Mouse (Mus musculus) heart, embryonic 13.5 days (tissue): ENCODE measurements around the gene Llgl2. TPM values are rescaled to one million over a fixed set of nuclear protein-coding genes. Genes with fewer than 3 reads are reported as not detected.
A peak's percentile ranks its signal among the peaks of the same experiment; 100 is the strongest.

Source experiments
- ATAC-seq: fragments of 200-750 bp; cut with Nextera tagmentation; 2 replicates; pipeline ENCODE4 v1.8.0; 2017; ENCODE audit warnings: moderate TSS enrichment; ENCODE audit not compliant: insufficient number of reproducible peaks, low FRiP score, low TSS enrichment; ENCODE audit errors: extremely low read depth
- H3K27ac ChIP-seq: fragments of 300-500 bp; sonication (generic); replicated peaks from 2 replicates; pipeline ENCODE4 v1.5.1; 2015; ENCODE audit warnings: moderate library complexity, mild to moderate bottlenecking, inconsistent platforms
- H3K27me3 ChIP-seq: fragments of 300-500 bp; sonication (generic); replicated peaks from 2 replicates; pipeline ENCODE4 v1.6.1; 2015; ENCODE audit warnings: mild to moderate bottlenecking, inconsistent platforms
- H3K36me3 ChIP-seq: fragments of 300-500 bp; sonication (generic); 2 replicates; pipeline ENCODE4 v1.6.1; 2015; ENCODE audit warnings: mild to moderate bottlenecking, inconsistent platforms
- H3K4me1 ChIP-seq: fragments of 300-500 bp; sonication (generic); 2 replicates; pipeline ENCODE4 v1.6.1; 2015; ENCODE audit warnings: inconsistent platforms
- H3K4me2 ChIP-seq: fragments of 300-500 bp; sonication (generic); 2 replicates; pipeline ENCODE4 v1.6.1; 2015; ENCODE audit warnings: inconsistent platforms, mild to moderate bottlenecking, moderate library complexity
- H3K4me3 ChIP-seq: fragments of 300-500 bp; sonication (generic); 2 replicates; pipeline ENCODE4 v1.5.1; 2015; ENCODE audit warnings: moderate library complexity, mild to moderate bottlenecking, inconsistent platforms
- H3K9ac ChIP-seq: fragments of 300-500 bp; sonication (generic); 2 replicates; pipeline ENCODE4 v1.6.1; 2015; ENCODE audit warnings: inconsistent platforms, mild to moderate bottlenecking, moderate library complexity
- H3K9me3 ChIP-seq: fragments of 300-500 bp; sonication (generic); 2 replicates; pipeline ENCODE4 v1.6.1; 2016; ENCODE audit warnings: inconsistent platforms
- WGBS: fragments of 180-500 bp; shearing (Covaris S2); methylation state at CpG from one replicate; pipeline ENCODE4 v1.1.7; 2015; ENCODE audit warnings: mixed read lengths; 5-methylcytosine and 5-hydroxymethylcytosine counted together
- polyA plus RNA-seq: library from polyadenylated mRNA; unstranded; fragments of >200 nt; fragmentation: Nextera tagmentation; extraction: Ambion mirVana; gene quantifications from 2 replicates; pipeline ENCODE4 v1.2.1, GENCODE M21; 2015

Gene Llgl2
- polyA plus RNA-seq, 1 experiment from 2014 or later, result 18.9 TPM

- no peak for ATAC-seq
- Histone ChIP-seq H3K4me1 (peaks cover 6% of the 10 kb centered on the region; the same call in 1 of the 2 replicates), H3K4me3 (no peak overlapping the region), H3K4me2 (no peak overlapping the region), H3K9ac (no peak overlapping the region), H3K27ac (no peak overlapping the region), H3K36me3 (no peaks in the 10 kb centered on the region), H3K27me3 (peaks cover 26% of the 10 kb centered on the region), H3K9me3 (no peaks in the 10 kb centered on the region)
- 15% methylated on average over 16 of the region's 17 CpGs for WGBS
Observed at GRCm38 (mm10) chr11:115883251-115883650, 59.4 kb downstream of the Llgl2 start.

GRCm38 (mm10) chr11:115884361-115884760, 60.5 kb downstream of the Llgl2 start:
- H3K4me2 ChIP-seq, result no peak overlapping the region
- 90% methylated on average over 3 of the region's 3 CpGs for WGBS
- no peak for ATAC-seq
- no peak overlapping the region for H3K27ac ChIP-seq
- H3K27me3 ChIP-seq, result peaks cover 26% of the 10 kb centered on the region
- peaks cover 6% of the 10 kb centered on the region; the same call in 1 of the 2 replicates for H3K4me1 ChIP-seq
- H3K36me3 ChIP-seq, result no peaks in the 10 kb centered on the region
- H3K9me3 ChIP-seq, result no peaks in the 10 kb centered on the region
- H3K9ac ChIP-seq, result no peak overlapping the region
- no peak overlapping the region for H3K4me3 ChIP-seq

- peaks cover 26% of the 10 kb centered on the region for H3K27me3 ChIP-seq
- ATAC-seq, result no peak
- no peak overlapping the region for H3K4me3 ChIP-seq
- H3K4me1 ChIP-seq, result peaks cover 6% of the 10 kb centered on the region; the same call in 1 of the 2 replicates
- H3K4me2 ChIP-seq, result no peak overlapping the region
- H3K36me3 ChIP-seq, result no peaks in the 10 kb centered on the region
- no peaks in the 10 kb centered on the region for H3K9me3 ChIP-seq
- no peak overlapping the region for H3K9ac ChIP-seq
- no peak overlapping the region for H3K27ac ChIP-seq
- WGBS, result 65% methylated on average over 11 of the region's 11 CpGs
Observed at GRCm38 (mm10) chr11:115885281-115885680, 61.4 kb downstream of the Llgl2 start.

- no peak for ATAC-seq
- no peak overlapping the region for H3K27ac ChIP-seq
- peaks cover 6% of the 10 kb centered on the region; the same call in 1 of the 2 replicates for H3K4me1 ChIP-seq
- no peak overlapping the region for H3K9ac ChIP-seq
- H3K4me3 ChIP-seq, result no peak overlapping the region
- H3K4me2 ChIP-seq, result no peak overlapping the region
- no peaks in the 10 kb centered on the region for H3K9me3 ChIP-seq
- no peaks in the 10 kb centered on the region for H3K36me3 ChIP-seq
- 76% methylated on average over 11 of the region's 11 CpGs for WGBS
- H3K27me3 ChIP-seq, result peaks cover 26% of the 10 kb centered on the region
Observed at GRCm38 (mm10) chr11:115886446-115886845, 62.6 kb downstream of the Llgl2 start.

GRCm38 (mm10) chr11:115888020-115888419, 64.2 kb downstream of the Llgl2 start:
- Histone ChIP-seq H3K36me3 (peaks cover 5% of the 10 kb centered on the region; the same call in 1 of the 2 replicates), H3K4me2 (no peak overlapping the region), H3K27me3 (peaks cover 16% of the 10 kb centered on the region), H3K27ac (no peak overlapping the region), H3K9ac (no peak overlapping the region), H3K4me1 (peaks cover 9% of the 10 kb centered on the region; the same call in 1 of the 2 replicates), H3K9me3 (no peaks in the 10 kb centered on the region), H3K4me3 (no peak overlapping the region)
- 73% methylated on average over 5 of the region's 5 CpGs for WGBS
- ATAC-seq, result no peak

GRCm38 (mm10) chr11:115889159-115889558, 65.3 kb downstream of the Llgl2 start:
- H3K4me3 ChIP-seq, result no peak overlapping the region
- no peak overlapping the region for H3K27ac ChIP-seq
- 74% methylated on average over 6 of the region's 6 CpGs for WGBS
- H3K4me2 ChIP-seq, result no peak overlapping the region
- no peak for ATAC-seq
- peaks cover 4% of the 10 kb centered on the region for H3K27me3 ChIP-seq
- H3K9ac ChIP-seq, result no peak overlapping the region
- H3K36me3 ChIP-seq, result peaks cover 17% of the 10 kb centered on the region
- peaks cover 9% of the 10 kb centered on the region; the same call in 1 of the 2 replicates for H3K4me1 ChIP-seq
- H3K9me3 ChIP-seq, result no peaks in the 10 kb centered on the region

- H3K4me3 ChIP-seq, result no peak overlapping the region
- ATAC-seq, result no peak
- no peak overlapping the region for H3K27ac ChIP-seq
- WGBS, result 43% methylated on average over 6 of the region's 6 CpGs
- H3K9ac ChIP-seq, result no peak overlapping the region
- H3K27me3 ChIP-seq, result no peaks in the 10 kb centered on the region
- H3K4me1 ChIP-seq, result peaks cover 9% of the 10 kb centered on the region; the same call in 1 of the 2 replicates
- H3K36me3 ChIP-seq, result peaks cover 36% of the 10 kb centered on the region
- no peak overlapping the region for H3K4me2 ChIP-seq
- H3K9me3 ChIP-seq, result no peaks in the 10 kb centered on the region
Observed at GRCm38 (mm10) chr11:115892213-115892612, 68.4 kb downstream of the Llgl2 start.

GRCm38 (mm10) chr11:115893071-115893470, 69.2 kb downstream of the Llgl2 start:
- Histone ChIP-seq H3K27ac (no peak overlapping the region), H3K9me3 (no peaks in the 10 kb centered on the region), H3K4me1 (0 out of 2 replicates have a peak, but pooled peaks cover 3% of the 10 kb centered on the region), H3K4me2 (no peak overlapping the region), H3K9ac (no peak overlapping the region), H3K36me3 (peaks cover 36% of the 10 kb centered on the region), H3K27me3 (no peaks in the 10 kb centered on the region), H3K4me3 (no peak overlapping the region)
- no peak for ATAC-seq
- WGBS, result 82% methylated on average over 9 of the region's 9 CpGs

- 54% methylated on average over 14 of the region's 14 CpGs for WGBS
Observed at GRCm38 (mm10) chr11:115894755-115895520, 71.1 kb downstream of the Llgl2 start.

GRCm38 (mm10) chr11:115898446-115898845, 74.6 kb downstream of the Llgl2 start:
- 76% methylated on average over 7 of the region's 7 CpGs for WGBS
- Histone ChIP-seq H3K4me1 (peaks cover 52% of the 10 kb centered on the region), H3K27me3 (no peaks in the 10 kb centered on the region), H3K9me3 (no peaks in the 10 kb centered on the region), H3K9ac (peak overlapping the region; percentile 58; the same call in 1 of the 2 replicates), H3K4me3 (no peak overlapping the region), H3K27ac (peak overlapping the region; percentile 1; the same call in 1 of the 2 replicates), H3K36me3 (peaks cover 27% of the 10 kb centered on the region), H3K4me2 (no peak overlapping the region)
- ATAC-seq, result no peak

More at GRCm38 (mm10) chr11:115894755-115895520, 71.1 kb downstream of the Llgl2 start:
- Histone ChIP-seq H3K4me1 (peaks cover 20% of the 10 kb centered on the region), H3K9ac (no peak overlapping the region), H3K4me3 (no peak overlapping the region), H3K9me3 (no peaks in the 10 kb centered on the region), H3K36me3 (peaks cover 36% of the 10 kb centered on the region), H3K27ac (no peak overlapping the region), H3K27me3 (no peaks in the 10 kb centered on the region), H3K4me2 (no peak overlapping the region)
- no peak for ATAC-seq

GRCm38 (mm10) chr11:115898886-115899285, 75.0 kb downstream of the Llgl2 start:
- Histone ChIP-seq H3K36me3 (peaks cover 22% of the 10 kb centered on the region), H3K4me1 (peaks cover 56% of the 10 kb centered on the region), H3K27me3 (no peaks in the 10 kb centered on the region), H3K4me3 (no peak overlapping the region), H3K4me2 (no peak overlapping the region), H3K9me3 (no peaks in the 10 kb centered on the region), H3K9ac (peak overlapping the region; percentile 58; the same call in 1 of the 2 replicates), H3K27ac (peak overlapping the region; percentile 99)
- WGBS, result 12% methylated on average over 4 of the region's 4 CpGs
- ATAC-seq, result no peak
